Mouse (Mus musculus): ENCODE measurements around the gene Eif2d. TPM values are rescaled to one million over a fixed set of nuclear protein-coding genes. Genes with fewer than 3 reads are reported as not detected.
A peak's percentile ranks its signal among the peaks of the same experiment; 100 is the strongest.

The Eif2d gene
- polyA plus RNA-seq, 1 experiment: 41.9 TPM

GRCm38 (mm10) chr1:131186995-131187394, 34.0 kb downstream of the Eif2d start:
- H3K27ac ChIP-seq (ENCODE audit: control insufficient read depth, insufficient read depth, low read length): no peak overlapping the region
- DNase-seq: no peak
- H3K4me1 ChIP-seq (replicated peaks; ENCODE audit: control insufficient read depth, insufficient read depth, low read length): peaks cover 59% of the 10 kb centered on the region
- no peak for TF ChIP-seq CTCF (IDR thresholded peaks at IDR 0.05; ENCODE audit: borderline replicate concordance, control insufficient read depth, extremely low read depth, insufficient read depth, low read length, poor library complexity)
- TF ChIP-seq POLR2A (IDR thresholded peaks at IDR 0.05; ENCODE audit: control insufficient read depth, extremely low read depth, insufficient read depth, low read length, poor library complexity): no peak
- H3K36me3 ChIP-seq (ENCODE audit: control insufficient read depth, insufficient read depth, low read length): peaks cover 12% of the 10 kb centered on the region
- WGBS: 83% methylated on average over 6 of the region's 6 CpGs
- no peak overlapping the region for H3K4me3 ChIP-seq (ENCODE audit: control insufficient read depth, insufficient read depth, low read length)
- H3K27me3 ChIP-seq (ENCODE audit: control insufficient read depth, insufficient read depth, low read length): no peaks in the 10 kb centered on the region

- no peaks in the 10 kb centered on the region for H3K27me3 ChIP-seq (ENCODE audit: control insufficient read depth, insufficient read depth, low read length)
- DNase-seq: no peak
- TF ChIP-seq POLR2A (IDR thresholded peaks at IDR 0.05; ENCODE audit: control insufficient read depth, extremely low read depth, insufficient read depth, low read length, poor library complexity): no peak
- TF ChIP-seq CTCF (IDR thresholded peaks at IDR 0.05; ENCODE audit: borderline replicate concordance, control insufficient read depth, extremely low read depth, insufficient read depth, low read length, poor library complexity): no peak
- peak overlapping the region; percentile 7; the same call in 1 of the 2 replicates for H3K27ac ChIP-seq (ENCODE audit: control insufficient read depth, insufficient read depth, low read length)
- H3K4me1 ChIP-seq (replicated peaks; ENCODE audit: control insufficient read depth, insufficient read depth, low read length): peaks cover 61% of the 10 kb centered on the region
- H3K4me3 ChIP-seq (ENCODE audit: control insufficient read depth, insufficient read depth, low read length): no peak overlapping the region
- 73% methylated on average over 5 of the region's 5 CpGs for WGBS
- peaks cover 12% of the 10 kb centered on the region for H3K36me3 ChIP-seq (ENCODE audit: control insufficient read depth, insufficient read depth, low read length)
Measured at GRCm38 (mm10) chr1:131187856-131188255, 34.9 kb downstream of the Eif2d start.

GRCm38 (mm10) chr1:131188655-131189054, 35.7 kb downstream of the Eif2d start:
- Histone ChIP-seq H3K36me3 (ENCODE audit: control insufficient read depth, insufficient read depth, low read length) (peaks cover 12% of the 10 kb centered on the region), H3K4me1 (replicated peaks; ENCODE audit: control insufficient read depth, insufficient read depth, low read length) (peaks cover 61% of the 10 kb centered on the region), H3K4me3 (ENCODE audit: control insufficient read depth, insufficient read depth, low read length) (no peak overlapping the region), H3K27me3 (ENCODE audit: control insufficient read depth, insufficient read depth, low read length) (no peaks in the 10 kb centered on the region), H3K27ac (ENCODE audit: control insufficient read depth, insufficient read depth, low read length) (peak overlapping the region; percentile 64; the same call in 1 of the 2 replicates)
- no peak for TF ChIP-seq CTCF (IDR thresholded peaks at IDR 0.05; ENCODE audit: borderline replicate concordance, control insufficient read depth, extremely low read depth, insufficient read depth, low read length, poor library complexity)
- TF ChIP-seq POLR2A (IDR thresholded peaks at IDR 0.05; ENCODE audit: control insufficient read depth, extremely low read depth, insufficient read depth, low read length, poor library complexity): no peak
- DNase-seq: no peak
- WGBS: 64% methylated on average over 5 of the region's 5 CpGs

- Histone ChIP-seq H3K27me3 (ENCODE audit: control insufficient read depth, insufficient read depth, low read length) (no peaks in the 10 kb centered on the region), H3K4me3 (ENCODE audit: control insufficient read depth, insufficient read depth, low read length) (no peak overlapping the region), H3K27ac (ENCODE audit: control insufficient read depth, insufficient read depth, low read length) (no peak overlapping the region), H3K4me1 (replicated peaks; ENCODE audit: control insufficient read depth, insufficient read depth, low read length) (peaks cover 62% of the 10 kb centered on the region), H3K36me3 (ENCODE audit: control insufficient read depth, insufficient read depth, low read length) (0 out of 2 replicates have a peak, but pooled peaks cover 8% of the 10 kb centered on the region)
- DNase-seq: no peak
- 73% methylated on average over 3 of the region's 3 CpGs for WGBS
- no peak for TF ChIP-seq POLR2A (IDR thresholded peaks at IDR 0.05; ENCODE audit: control insufficient read depth, extremely low read depth, insufficient read depth, low read length, poor library complexity)
- TF ChIP-seq CTCF (IDR thresholded peaks at IDR 0.05; ENCODE audit: borderline replicate concordance, control insufficient read depth, extremely low read depth, insufficient read depth, low read length, poor library complexity): no peak
Measured at GRCm38 (mm10) chr1:131193746-131194145, 40.8 kb downstream of the Eif2d start.

- Histone ChIP-seq H3K4me3 (ENCODE audit: control insufficient read depth, insufficient read depth, low read length) (no peak overlapping the region), H3K36me3 (ENCODE audit: control insufficient read depth, insufficient read depth, low read length) (0 out of 2 replicates have a peak, but pooled peaks cover 8% of the 10 kb centered on the region), H3K4me1 (replicated peaks; ENCODE audit: control insufficient read depth, insufficient read depth, low read length) (peaks cover 55% of the 10 kb centered on the region), H3K27ac (ENCODE audit: control insufficient read depth, insufficient read depth, low read length) (no peak overlapping the region), H3K27me3 (ENCODE audit: control insufficient read depth, insufficient read depth, low read length) (no peaks in the 10 kb centered on the region)
- TF ChIP-seq POLR2A (IDR thresholded peaks at IDR 0.05; ENCODE audit: control insufficient read depth, extremely low read depth, insufficient read depth, low read length, poor library complexity) (no peak), CTCF (IDR thresholded peaks at IDR 0.05; ENCODE audit: borderline replicate concordance, control insufficient read depth, extremely low read depth, insufficient read depth, low read length, poor library complexity) (no peak)
- DNase-seq: no peak
- 81% methylated on average over 7 of the region's 7 CpGs for WGBS
Measured at GRCm38 (mm10) chr1:131195653-131196052, 42.7 kb downstream of the Eif2d start.

- 59% methylated on average over 2 of the region's 2 CpGs for WGBS
- Histone ChIP-seq H3K27ac (ENCODE audit: control insufficient read depth, insufficient read depth, low read length) (no peak overlapping the region), H3K4me1 (replicated peaks; ENCODE audit: control insufficient read depth, insufficient read depth, low read length) (peaks cover 59% of the 10 kb centered on the region), H3K27me3 (ENCODE audit: control insufficient read depth, insufficient read depth, low read length) (no peaks in the 10 kb centered on the region), H3K4me3 (ENCODE audit: control insufficient read depth, insufficient read depth, low read length) (no peak overlapping the region), H3K36me3 (ENCODE audit: control insufficient read depth, insufficient read depth, low read length) (0 out of 2 replicates have a peak, but pooled peaks cover 4% of the 10 kb centered on the region)
- TF ChIP-seq CTCF (IDR thresholded peaks at IDR 0.05; ENCODE audit: borderline replicate concordance, control insufficient read depth, extremely low read depth, insufficient read depth, low read length, poor library complexity) (no peak), POLR2A (IDR thresholded peaks at IDR 0.05; ENCODE audit: control insufficient read depth, extremely low read depth, insufficient read depth, low read length, poor library complexity) (no peak)
- DNase-seq: no peak
Measured at GRCm38 (mm10) chr1:131196107-131196506, 43.1 kb downstream of the Eif2d start.
